Mouse (Mus musculus) erythroid progenitor cell, adult 5-6 weeks (primary cell): ENCODE results near the gene Slc25a31. TPM values are rescaled to one million over a fixed set of nuclear protein-coding genes. Genes with fewer than 3 reads are reported as not detected.

Experiments
- ATAC-seq: replicated peaks from 2 replicates; pipeline ENCODE4 v1.8.0; 2016; ENCODE audit warnings: moderate number of reproducible peaks, mild to moderate bottlenecking, moderate TSS enrichment, inconsistent platforms; ENCODE audit not compliant: poor library complexity, low FRiP score, severe bottlenecking
- total RNA-seq, 2 experiments: library from RNA; stranded (forward) in 1 of 2; stranded (reverse) in 1 of 2; fragments of 150-400 nt in 1 of 2; fragments of 186-747, 209-891 nt in 1 of 2; gene quantifications; 2 replicates each; pipeline versions ENCODE4 v1.2.3 to v1.2.4; 2015 to 2017; ENCODE audit warnings: low replicate concordance in 2 of 2

Slc25a31 gene
- total RNA-seq (2015; ENCODE audit: low replicate concordance) (not detected in 2 replicates), total RNA-seq (2017; ENCODE audit: low replicate concordance) (not detected in 2 replicates)

- no peak for ATAC-seq
These were observed at the start of gene Slc25a31 for GRCm38 (mm10) chr3:40708655-40709054. TSS of gene Slc25a31 (plus strand) at chr3:40708855.

- ATAC-seq, result no peak
These were observed 48.4 kb upstream of the Slc25a31 start for GRCm38 (mm10) chr3:40660231-40660630.

- no peak for ATAC-seq
These were observed 42.5 kb upstream of the Slc25a31 start for GRCm38 (mm10) chr3:40666109-40666508.

GRCm38 (mm10) chr3:40666861-40667719 lies 41.6 kb upstream of the Slc25a31 start:
- ATAC-seq, result no peak

GRCm38 (mm10) chr3:40668889-40669288 lies 39.8 kb upstream of the Slc25a31 start:
- no peak for ATAC-seq

- no peak for ATAC-seq
These were observed 39.3 kb upstream of the Slc25a31 start for GRCm38 (mm10) chr3:40669395-40669794.

GRCm38 (mm10) chr3:40673515-40673914 lies 35.1 kb upstream of the Slc25a31 start:
- no peak for ATAC-seq

- no peak for ATAC-seq
These were observed 33.7 kb upstream of the Slc25a31 start for GRCm38 (mm10) chr3:40674873-40675405.

GRCm38 (mm10) chr3:40678856-40679255 lies 29.8 kb upstream of the Slc25a31 start:
- no peak for ATAC-seq

GRCm38 (mm10) chr3:40682404-40682803 lies 26.3 kb upstream of the Slc25a31 start:
- no peak for ATAC-seq

- no peak for ATAC-seq
These were observed 25.5 kb upstream of the Slc25a31 start for GRCm38 (mm10) chr3:40683171-40683570.

GRCm38 (mm10) chr3:40685855-40686515 lies 22.7 kb upstream of the Slc25a31 start:
- no peak for ATAC-seq

GRCm38 (mm10) chr3:40686836-40687235 lies 21.8 kb upstream of the Slc25a31 start:
- ATAC-seq, result no peak

GRCm38 (mm10) chr3:40687588-40687987 lies 21.1 kb upstream of the Slc25a31 start:
- ATAC-seq, result no peak

GRCm38 (mm10) chr3:40691566-40691965 lies 17.1 kb upstream of the Slc25a31 start:
- ATAC-seq, result no peak

- no peak for ATAC-seq
These were observed 15.2 kb upstream of the Slc25a31 start for GRCm38 (mm10) chr3:40693435-40693834.

- no peak for ATAC-seq
These were observed 14.7 kb upstream of the Slc25a31 start for GRCm38 (mm10) chr3:40693960-40694359.

GRCm38 (mm10) chr3:40694438-40694837 lies 14.2 kb upstream of the Slc25a31 start:
- no peak for ATAC-seq

- no peak for ATAC-seq
These were observed 13.5 kb upstream of the Slc25a31 start for GRCm38 (mm10) chr3:40695162-40695561.

GRCm38 (mm10) chr3:40698834-40699233 lies 9.8 kb upstream of the Slc25a31 start:
- no peak for ATAC-seq
